Mouse (Mus musculus): ENCODE data around the gene Npr1.

The Npr1 gene

DNA sequence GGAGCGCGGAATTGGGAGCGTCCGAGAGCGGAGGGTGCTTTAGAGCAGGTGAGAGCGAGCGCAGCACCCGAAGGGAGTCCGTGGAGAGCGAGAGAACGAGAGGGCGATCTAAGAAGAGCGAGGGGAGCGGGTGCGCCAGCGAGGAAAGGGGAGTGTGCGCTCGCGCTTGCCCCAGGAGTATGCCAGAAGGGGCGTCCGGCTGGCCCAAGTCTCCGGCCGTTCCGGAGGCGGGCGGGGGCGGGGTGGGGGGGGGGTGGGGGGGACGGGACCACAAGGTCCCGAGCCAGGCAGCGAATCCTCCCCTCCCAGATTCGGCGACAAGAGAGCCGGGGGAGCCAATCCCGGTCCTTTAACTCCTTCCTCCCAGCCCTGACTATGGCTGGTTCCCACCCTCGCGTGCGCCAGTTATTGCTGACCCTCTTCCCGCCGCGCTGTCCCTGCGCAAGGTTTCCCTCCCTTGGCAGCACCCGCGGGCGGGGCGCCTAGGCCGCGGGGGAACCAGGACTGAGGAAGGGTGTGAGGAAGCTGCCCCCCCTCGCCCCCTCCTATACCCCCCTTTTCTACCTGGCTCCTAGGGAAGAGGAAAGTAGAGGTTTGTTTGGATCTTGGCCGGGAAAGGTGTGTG lies at the start of gene Npr1:
Gene Npr1 (minus strand): TSS at position 181 of the 625 bp plus-strand sequence.
- no peak for DNase-seq (ENCODE audit: extremely low read depth, low read depth, low spot score)

DNA sequence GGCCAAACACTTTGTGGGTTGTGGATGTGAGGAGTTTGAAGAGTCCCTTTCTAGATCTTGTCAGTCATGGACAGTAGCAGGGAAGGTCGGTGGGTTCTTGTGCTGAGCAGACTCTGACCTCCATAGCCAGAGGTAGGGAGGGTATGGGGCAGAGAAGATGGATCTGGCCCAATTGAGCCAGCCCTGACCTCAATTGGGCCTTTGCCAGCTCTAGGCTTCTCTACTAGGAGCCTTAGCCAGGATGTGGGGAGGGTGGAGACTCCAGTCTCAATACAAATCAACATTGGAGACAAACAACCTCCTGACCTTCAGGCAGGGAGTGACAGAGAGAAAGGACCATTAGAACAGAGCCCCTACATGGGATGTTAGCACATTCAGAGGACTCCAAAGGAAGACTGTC lies 49.6 kb upstream of the Npr1 start:
- DNase-seq (ENCODE audit: extremely low read depth, low read depth, low spot score), result no peak

DNA sequence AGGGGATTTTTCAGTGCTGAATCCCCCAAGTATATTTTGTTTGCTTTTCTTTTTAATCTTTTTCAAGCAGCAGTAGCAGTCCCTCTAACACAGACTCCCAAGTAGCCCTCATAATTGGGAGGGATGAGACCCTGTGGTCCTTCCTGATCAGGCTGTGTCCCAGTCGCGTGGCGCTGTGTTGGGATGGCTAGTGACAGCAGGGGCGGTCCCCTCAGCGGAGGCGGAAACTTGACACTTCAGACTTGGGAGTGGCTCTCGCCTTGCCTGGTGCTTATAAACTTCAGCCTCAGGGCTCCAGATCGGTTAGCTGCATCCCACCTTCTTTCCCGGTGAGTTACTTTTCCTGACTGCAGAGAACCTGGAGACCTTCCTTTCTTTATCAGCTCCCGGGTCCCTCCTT lies 49.0 kb upstream of the Npr1 start:
- DNase-seq (ENCODE audit: extremely low read depth, low read depth, low spot score), result no peak

DNA sequence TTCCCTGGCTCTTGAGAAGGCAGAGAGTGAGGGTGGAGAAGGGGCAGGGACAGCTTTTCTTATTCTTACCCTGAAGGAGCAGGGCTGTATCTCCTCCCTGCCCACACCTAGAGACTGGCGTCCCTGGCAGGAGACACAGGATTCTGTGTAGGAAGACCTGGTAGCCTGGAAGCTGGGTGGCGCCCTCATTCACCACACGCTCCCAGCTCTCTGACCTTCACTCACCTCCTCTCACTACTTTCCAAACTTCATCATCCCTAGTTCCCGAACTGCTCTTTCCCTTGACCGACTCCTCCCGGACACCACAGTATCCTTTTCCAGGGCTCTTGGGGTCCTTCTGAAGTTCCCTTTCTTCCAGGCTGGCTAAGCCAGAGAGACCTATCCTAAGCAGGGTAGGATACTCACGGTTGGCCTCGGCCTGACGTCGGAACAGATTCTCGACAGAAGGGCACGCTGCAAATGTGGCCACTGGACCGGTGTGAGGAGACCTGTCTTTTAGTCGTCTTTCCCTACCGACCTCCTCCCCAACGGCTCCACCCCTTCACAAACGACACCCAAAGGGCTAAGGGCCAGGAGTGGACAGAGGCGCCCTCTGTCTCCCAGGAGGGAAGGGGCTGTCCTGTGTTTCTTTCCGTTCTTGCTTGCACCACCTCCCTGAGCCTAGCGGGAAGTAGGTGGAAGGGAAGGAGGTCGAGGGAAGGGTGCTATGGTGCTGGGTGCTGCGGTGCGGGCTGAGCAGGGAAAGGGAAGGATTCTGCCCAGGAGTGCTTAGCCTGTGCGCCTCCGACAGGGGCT lies 48.3 kb upstream of the Npr1 start, which contains the start of the genes S100a1 and S100a13:
Gene S100a1 (minus strand): TSS at position 597 of the 795 bp plus-strand sequence.
Gene S100a13 (plus strand): TSS at position 640 of the 795 bp plus-strand sequence.
- no peak for DNase-seq (ENCODE audit: extremely low read depth, low read depth, low spot score)

DNA sequence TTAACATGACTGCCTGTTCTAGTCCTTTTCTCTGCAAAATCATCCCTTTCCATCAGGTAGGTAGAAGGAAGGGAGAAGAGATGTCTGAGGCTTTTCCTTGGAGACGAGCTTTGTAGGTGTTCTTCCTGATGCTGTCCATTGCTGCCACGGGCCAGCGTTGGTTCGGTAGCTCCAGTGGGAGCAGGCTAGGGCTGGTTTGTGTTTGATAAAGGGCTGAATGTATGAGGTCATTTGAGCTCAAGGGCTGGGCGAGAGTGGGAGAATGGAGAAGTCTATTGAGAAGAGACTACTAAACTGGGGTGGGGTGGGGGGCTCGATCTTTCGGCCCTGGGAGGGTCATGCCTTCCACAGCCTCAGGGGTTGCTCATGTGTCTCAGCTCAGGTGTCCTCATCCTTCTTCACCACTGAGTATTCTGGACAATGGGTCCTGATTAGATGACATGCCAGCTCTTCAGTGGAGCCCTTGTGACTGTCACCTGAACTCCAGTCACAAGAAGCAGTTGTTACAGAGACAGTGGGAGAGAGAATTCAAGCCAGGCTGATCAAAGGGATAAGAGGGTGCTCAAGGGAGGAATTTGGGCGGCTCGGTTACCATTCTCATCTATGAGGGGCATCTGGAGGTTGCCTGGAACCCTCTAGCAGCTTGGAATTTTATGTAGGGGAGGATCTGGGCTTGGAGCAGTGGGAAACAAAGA lies 47.4 kb upstream of the Npr1 start:
- no peak for DNase-seq (ENCODE audit: extremely low read depth, low read depth, low spot score)

DNA sequence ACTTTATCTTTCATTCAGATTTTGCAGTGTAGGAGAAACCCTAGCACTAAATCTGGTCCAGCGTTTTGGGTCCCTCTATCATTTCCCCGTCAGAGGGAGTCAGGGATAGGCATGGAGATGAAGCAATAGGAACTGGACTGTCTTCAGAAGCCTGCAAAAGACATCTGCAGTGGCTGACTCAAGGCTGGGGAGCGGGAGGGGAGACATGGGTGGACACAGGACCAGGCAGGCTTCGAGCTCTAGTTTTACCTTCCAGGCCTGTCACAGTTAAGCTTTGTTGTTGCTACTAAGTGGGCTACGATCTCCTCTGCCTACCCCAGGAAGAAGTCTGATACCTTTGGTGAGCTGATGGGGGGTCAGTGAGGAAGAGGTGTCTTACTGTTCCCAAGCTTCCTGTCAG lies 46.6 kb upstream of the Npr1 start:
- no peak for DNase-seq (ENCODE audit: extremely low read depth, low read depth, low spot score)

DNA sequence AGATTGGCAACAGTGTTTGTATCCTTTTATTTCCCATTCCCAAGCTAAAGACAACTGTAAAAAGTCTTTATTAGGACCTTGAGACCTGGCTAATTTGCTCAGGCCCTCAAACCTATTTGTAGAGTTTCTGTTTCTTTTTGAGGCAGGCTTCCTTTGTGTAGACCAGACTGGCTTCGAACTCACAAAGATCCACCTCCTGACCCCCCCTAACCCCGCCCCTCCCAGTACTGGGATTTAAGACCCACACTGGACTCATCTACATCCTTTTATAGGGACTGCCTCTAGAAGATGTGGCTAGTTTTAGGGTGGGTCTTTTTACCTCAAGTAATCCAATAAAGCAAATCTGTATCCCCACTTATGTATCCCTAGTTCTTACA lies 44.1 kb upstream of the Npr1 start:
- no peak for DNase-seq (ENCODE audit: extremely low read depth, low read depth, low spot score)

DNA sequence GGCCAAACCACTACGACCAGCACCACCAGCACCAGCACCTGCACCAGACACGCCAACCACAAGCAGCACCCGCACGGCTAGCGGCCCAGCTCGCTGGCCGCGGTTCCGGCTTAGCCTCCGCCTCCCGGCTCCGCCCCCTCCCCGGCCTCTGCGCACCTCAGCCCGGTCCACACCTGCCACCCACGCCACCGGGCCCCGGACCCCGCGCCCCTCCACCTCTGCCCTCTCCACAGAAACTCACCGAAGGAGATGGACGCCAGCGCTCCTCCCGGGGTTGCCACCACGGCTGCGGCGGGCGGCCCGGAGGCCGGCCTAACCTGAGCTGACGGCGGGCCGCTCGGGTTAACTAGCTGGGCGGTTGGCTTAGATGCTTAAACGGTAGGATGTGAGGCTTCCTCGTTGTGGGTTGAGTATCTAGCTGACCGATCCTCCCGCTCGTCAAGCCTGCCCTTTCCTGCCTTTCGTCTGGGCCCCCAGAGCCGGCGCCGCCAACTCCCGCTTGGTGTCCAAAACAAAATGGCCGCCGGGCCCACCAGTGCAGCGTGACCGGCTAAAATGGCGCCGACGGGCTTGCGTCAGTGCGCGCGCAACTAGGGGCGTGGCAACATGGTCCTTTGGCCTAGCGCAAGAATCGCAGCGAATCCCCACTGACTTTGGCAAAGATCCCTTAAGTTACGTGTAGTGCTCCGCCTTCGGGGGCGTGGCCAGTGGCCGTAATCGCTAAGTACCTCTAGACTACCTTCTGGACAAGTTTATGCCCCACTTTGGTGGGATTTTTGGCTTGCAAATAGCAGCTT lies 43.5 kb upstream of the Npr1 start, which contains the start of gene Chtop:
Gene Chtop (minus strand): TSS at position 549 of the 797 bp plus-strand sequence.
- peak; percentile 80 for DNase-seq (ENCODE audit: extremely low read depth, low read depth, low spot score)

DNA sequence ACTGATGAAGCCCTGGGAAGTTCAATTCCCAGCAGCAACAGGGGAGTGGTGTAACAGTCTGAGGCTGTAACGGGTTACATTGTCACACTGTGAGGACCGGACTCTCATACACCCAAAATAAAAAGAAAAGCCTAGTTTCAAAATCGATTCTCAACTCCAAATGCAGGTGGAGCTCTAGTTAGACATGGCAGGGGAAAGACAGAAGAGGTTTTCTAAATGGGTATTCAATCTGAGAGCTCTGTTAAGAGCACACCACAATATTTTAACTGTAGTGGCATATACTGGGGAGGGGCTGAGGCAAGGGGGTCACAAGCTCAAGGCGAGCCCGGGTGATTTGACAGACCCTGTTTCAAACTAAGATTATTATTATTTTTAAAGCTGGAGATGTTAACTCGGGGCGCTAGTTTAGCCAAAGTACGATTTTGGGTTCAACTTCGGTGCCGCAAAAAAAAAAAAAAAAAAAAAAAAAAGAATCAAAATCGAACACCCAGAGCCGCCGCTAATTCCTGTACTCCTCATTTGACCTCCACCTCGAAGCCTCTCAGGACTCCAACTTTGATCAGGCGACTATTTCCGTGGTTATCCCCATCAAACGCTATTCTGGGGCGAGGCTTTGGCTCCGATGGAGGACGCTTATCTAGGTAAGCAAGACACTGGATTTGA lies 42.8 kb upstream of the Npr1 start:
- no peak for DNase-seq (ENCODE audit: extremely low read depth, low read depth, low spot score)

DNA sequence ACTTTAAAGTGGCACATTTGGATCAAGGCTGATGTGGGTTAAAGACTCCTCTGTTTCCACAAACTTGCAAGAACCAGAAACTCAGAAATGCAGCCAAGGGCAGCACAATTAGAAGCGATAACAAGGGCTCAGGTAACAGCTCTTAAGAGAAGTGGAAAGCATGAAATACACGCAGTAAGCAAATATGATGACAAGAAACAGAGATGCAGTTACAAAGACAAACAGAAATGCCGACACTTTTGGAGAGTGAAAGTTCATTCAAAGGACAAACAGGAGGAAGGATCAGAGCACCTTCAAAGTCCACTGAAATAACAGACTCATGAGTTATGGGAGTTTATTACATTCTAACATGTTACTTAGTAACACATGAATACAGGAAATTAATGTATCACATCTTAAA lies 40.7 kb upstream of the Npr1 start:
- no peak for DNase-seq (ENCODE audit: extremely low read depth, low read depth, low spot score)

DNA sequence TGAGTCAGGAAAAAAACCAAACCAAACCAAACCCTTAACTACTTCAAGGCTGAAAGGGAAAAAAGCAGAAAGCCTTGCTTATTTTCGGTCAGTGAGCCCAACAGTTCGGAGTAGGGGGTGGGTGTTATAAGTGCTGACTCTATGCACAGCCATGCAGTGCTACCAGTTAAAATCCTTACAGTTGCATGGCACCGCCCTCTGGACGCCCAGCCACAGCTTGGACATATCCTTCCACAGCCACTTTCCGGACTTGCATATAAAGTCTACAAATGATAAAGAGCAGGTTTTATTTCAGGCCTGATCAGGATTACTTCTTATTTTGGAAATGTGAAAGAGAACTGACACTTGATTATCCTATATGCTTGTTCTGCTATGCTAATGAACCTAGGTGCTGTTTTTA lies 39.5 kb upstream of the Npr1 start:
- DNase-seq (ENCODE audit: extremely low read depth, low read depth, low spot score), result no peak

DNA sequence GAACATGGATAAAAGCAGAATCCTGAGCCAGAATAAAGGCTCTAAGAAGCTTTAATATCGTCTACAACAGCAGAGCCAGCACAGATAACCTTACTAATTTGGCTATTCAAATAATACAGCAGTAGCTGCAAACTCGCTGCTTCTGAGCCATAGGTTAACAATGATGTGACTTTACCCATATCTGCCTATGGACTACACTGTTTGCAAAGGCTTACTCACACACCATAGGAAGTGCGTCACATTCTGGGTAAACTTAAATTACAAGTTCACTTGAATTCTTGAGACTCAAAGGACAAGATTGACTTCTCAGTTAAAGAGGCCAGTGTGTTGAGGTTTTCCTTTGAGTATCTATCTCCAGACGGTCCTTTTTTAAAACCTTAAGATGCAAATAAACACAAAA lies 37.8 kb upstream of the Npr1 start:
- no peak for DNase-seq (ENCODE audit: extremely low read depth, low read depth, low spot score)

DNA sequence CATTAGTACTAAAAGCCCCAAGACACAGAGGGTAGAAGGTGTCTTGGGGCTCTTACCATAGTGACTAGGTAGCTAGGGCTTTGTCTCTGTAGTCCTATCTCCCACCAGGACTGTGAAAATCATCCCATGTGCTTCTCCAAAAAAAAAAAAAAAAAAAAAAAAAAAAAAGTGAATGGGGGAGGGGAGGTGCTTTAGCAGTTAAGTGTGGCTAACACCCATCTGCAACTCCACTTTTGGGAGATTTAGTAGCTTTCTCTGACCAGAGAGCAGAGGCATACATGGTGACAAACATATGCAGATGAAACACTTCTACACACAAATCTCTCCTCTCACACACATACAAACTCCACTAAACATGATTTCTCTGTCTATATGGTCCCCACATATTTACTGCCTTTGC lies 31.9 kb upstream of the Npr1 start:
- DNase-seq (ENCODE audit: extremely low read depth, low read depth, low spot score), result no peak

DNA sequence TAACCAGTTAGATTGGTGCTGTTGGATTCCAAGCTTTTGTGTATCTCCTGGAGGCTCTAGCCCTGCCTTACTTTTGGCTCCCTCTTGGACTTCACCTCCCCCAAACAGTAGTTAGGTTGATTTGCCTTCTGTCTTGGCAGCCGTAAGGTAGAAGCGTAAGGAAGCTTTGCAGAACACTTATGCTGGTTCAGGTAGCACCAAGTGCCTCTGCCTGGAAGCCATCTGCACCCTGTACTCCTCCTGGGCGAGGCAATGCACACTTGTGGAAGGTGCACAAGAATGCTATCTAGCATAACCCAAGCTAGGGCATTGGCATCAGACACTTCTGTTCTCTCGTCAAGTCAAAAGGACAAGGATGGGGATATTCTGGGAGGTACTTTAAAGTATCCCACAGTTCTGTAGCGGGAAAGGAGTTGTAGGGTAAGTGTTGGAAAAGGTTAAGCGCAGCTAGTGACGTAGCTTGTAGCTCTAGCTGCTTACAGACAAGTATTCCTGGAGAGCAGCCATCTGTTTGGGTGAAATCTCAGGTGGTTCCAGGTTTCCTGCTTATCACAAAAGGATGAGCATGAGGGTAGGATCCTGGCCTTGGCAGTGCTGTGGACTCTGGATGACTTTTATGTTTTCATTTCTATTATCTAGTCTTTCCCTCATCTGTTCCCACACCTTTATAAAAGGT lies 30.3 kb upstream of the Npr1 start:
- no peak for DNase-seq (ENCODE audit: extremely low read depth, low read depth, low spot score)

DNA sequence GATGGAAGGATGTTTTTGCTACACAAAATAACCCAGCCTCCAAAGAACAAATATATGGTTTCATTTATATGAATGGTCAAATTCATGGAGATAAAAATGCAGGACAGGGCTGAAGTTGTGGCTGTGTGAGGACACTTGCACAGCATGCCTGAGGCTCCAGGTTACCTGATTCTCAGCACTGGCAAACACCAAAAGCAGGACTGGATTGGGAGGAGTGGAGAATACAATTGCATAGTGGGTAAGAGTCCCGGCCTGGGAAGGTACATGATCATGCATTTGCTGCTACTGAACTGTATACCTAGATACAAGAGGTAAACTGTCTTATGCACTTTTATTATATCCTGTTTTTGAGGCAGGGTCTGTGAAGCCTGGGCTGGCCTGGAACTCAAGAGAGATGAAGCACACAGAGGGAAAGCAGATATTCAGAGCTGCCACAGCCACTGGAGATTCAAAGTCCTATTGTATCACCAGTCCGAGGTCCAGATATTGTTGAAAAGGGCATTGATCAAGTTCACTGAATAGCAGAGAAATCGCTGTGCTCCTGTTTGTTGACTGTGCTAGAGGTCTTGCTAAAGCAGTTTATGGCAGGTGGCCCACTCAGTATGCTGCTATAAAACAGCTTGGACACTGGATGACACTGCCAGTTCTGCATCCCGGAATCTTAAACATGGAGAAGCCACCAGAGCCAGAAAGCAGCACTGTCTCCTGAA lies 28.3 kb upstream of the Npr1 start:
- no peak for DNase-seq (ENCODE audit: extremely low read depth, low read depth, low spot score)

DNA sequence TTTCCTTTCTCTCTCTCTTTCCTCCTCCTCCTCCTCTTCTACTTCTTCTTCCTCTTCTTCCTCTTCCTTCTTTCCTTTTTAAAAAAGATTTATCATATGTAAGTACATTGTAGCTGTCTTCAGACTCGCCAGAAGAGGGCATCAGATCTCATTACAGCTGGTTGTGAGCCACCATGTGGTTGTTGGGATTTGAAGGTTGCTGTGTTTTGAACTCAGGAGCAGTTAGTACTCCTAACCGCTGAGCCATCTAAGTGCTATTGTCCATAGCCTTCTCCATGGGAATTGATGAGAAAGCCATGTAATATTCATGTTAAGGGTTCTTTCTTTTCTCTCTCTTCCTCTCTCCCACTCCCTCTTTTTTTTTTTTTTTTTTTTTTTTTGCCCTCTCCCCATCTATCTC lies 25.7 kb upstream of the Npr1 start:
- DNase-seq (ENCODE audit: extremely low read depth, low read depth, low spot score), result no peak

DNA sequence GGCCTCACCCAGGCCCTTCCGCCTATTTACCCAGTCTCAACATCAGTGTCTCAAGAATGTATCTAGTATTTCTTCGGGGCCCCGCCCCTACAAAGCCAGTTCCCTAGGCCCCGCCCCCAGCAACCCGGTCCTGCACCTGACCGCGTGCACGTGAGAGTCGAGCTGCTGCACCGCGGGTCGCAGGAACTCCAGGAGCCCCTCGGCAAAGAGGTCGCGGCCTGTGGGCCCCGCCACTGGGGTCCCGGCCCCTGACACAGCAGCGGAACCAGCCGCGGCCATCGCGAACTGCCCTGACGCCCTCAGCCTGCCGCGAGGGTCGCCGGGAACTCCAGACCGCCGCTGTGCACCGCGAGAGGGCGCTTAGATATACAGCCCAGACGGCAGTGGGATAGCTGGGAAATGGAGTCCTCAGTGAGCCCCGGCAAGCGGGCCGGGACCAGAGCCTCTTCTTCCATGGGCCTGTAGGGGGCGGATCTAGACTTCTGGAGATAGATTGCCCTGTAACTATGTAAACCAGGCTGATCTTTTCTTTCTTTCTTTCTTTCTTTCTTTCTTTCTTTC lies 25.1 kb upstream of the Npr1 start, which contains the start of gene Snapin:
Gene Snapin (minus strand): TSS at position 338 of the 561 bp plus-strand sequence.
- DNase-seq (ENCODE audit: extremely low read depth, low read depth, low spot score), result no peak

DNA sequence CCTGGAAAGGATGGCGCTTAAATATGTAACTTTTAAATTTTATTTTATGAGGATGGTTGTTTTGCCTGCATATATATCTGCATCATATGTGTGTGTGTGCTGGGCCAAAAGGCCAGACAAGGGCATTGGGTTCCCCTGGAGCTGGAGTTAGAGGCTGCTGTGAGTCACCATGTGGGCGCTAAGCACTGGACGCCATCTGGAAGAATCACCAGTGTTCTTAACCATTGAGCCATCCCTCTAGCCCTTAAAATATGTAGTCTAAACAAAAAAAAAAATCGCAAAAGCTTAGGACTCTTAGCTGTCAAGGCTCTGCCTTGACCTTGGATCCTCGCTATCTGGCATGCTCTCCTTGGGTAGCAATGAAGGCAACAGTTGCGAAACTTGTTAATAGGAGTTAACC lies 22.9 kb upstream of the Npr1 start:
- no peak for DNase-seq (ENCODE audit: extremely low read depth, low read depth, low spot score)

DNA sequence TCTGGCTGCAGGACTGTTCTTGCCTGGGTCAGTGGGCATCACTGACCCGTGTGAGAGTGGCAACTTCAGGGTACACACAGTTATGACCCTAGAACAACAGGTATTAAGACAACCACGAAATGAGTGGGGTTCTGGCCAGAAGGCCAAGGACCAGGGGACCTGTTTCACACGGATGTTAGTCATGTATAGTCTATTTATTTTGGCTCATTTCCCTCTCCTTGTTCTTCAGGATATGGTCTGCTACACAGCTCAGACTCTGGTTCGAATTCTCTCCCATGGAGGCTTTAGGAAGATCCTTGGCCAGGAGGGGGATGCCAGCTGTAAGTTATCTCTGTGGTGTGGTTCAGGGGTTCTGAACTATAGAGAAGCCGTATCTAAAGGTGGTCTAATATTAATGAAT lies 21.3 kb upstream of the Npr1 start:
- DNase-seq (ENCODE audit: extremely low read depth, low read depth, low spot score), result no peak

Measured in fat pad, adult 2 months (tissue).